Mouse (Mus musculus) ovary, adult 18-20 months (tissue): ENCODE measurements around the gene Crb3.

Source experiments
- DNase-seq: peaks from one replicate; pipeline ENCODE4 v3.0.0; 2022; ENCODE audit warnings: low spot score, mixed read lengths

Crb3 gene

GRCm38 (mm10) chr17:57062011-57062521 is 3.2 kb downstream of the Crb3 start:
- no peak for DNase-seq

GRCm38 (mm10) chr17:57062548-57062947 is 3.6 kb downstream of the Crb3 start:
- DNase-seq, result no peak

GRCm38 (mm10) chr17:57063031-57063430 is 4.1 kb downstream of the Crb3 start:
- no peak for DNase-seq

- no peak for DNase-seq
These were observed 8.0 kb downstream of the Crb3 start for GRCm38 (mm10) chr17:57066908-57067307.

- no peak for DNase-seq
These were observed 11.4 kb downstream of the Crb3 start for GRCm38 (mm10) chr17:57070272-57070671.

GRCm38 (mm10) chr17:57070699-57071098 is 11.8 kb downstream of the Crb3 start:
- DNase-seq, result no peak

GRCm38 (mm10) chr17:57076916-57077315 is 18.0 kb downstream of the Crb3 start:
- no peak for DNase-seq

- no peak for DNase-seq
These were observed 19.4 kb downstream of the Crb3 start, which contains the start of gene Dennd1c for GRCm38 (mm10) chr17:57078336-57078735. TSS of gene Dennd1c (minus strand) at chr17:57078514.

GRCm38 (mm10) chr17:57079919-57080318 is 21.0 kb downstream of the Crb3 start:
- no peak for DNase-seq

GRCm38 (mm10) chr17:57081234-57081842 is 22.4 kb downstream of the Crb3 start:
- no peak for DNase-seq

GRCm38 (mm10) chr17:57082481-57082880 is 23.6 kb downstream of the Crb3 start:
- DNase-seq, result no peak

- DNase-seq, result no peak
These were observed 27.3 kb downstream of the Crb3 start for GRCm38 (mm10) chr17:57085970-57086757.

GRCm38 (mm10) chr17:57087049-57087832 is 28.3 kb downstream of the Crb3 start, which contains the start of gene Tubb4a:
TSS of gene Tubb4a (minus strand) at chr17:57087782.
- DNase-seq, result no peak

- no peak for DNase-seq
These were observed 35.3 kb downstream of the Crb3 start for GRCm38 (mm10) chr17:57094222-57094621.

- DNase-seq, result peak; percentile 6
These were observed 37.1 kb downstream of the Crb3 start for GRCm38 (mm10) chr17:57095855-57096622.

GRCm38 (mm10) chr17:57096623-57096920 is 37.7 kb downstream of the Crb3 start:
- DNase-seq, result peak; percentile 24

GRCm38 (mm10) chr17:57098321-57098720 is 39.4 kb downstream of the Crb3 start:
- no peak for DNase-seq

- no peak for DNase-seq
These were observed 40.9 kb downstream of the Crb3 start for GRCm38 (mm10) chr17:57099629-57100325.

- no peak for DNase-seq
These were observed 43.4 kb downstream of the Crb3 start for GRCm38 (mm10) chr17:57102276-57102675.

- DNase-seq, result no peak
These were observed 45.6 kb downstream of the Crb3 start for GRCm38 (mm10) chr17:57104496-57104895.
